Mouse (Mus musculus): ENCODE data around the gene Slc15a4. TPM values are rescaled to one million over a fixed set of nuclear protein-coding genes. Genes with fewer than 3 reads are reported as not detected.
A peak's percentile ranks its signal among the peaks of the same experiment; 100 is the strongest.

Slc15a4 gene
- polyA plus RNA-seq, 1 experiment: not detected

DNA sequence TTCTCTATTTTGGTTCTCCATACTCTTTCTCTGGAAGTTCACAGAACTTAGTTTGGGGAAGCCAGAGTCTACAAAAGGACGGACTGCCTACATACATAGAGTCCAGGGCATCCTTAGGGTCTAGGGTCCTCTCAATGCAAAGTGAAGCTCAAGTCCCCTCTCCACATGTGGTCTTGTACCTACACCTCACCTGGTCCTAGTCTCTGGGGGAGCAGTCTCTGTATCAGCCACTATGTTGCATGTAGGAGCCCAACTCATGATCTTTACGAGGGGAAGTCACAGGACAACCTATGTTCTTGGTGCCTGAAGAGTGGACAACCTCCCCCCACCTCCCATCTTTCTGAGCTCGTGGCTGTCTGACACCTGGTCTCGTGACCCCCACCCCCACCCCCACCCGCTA, 1.0 kb downstream of the Slc15a4 start:
- no peak overlapping the region for H3K27ac ChIP-seq (ENCODE audit: insufficient read depth, low read depth, low read length)
- 19% methylated on average over 5 of the region's 5 CpGs for WGBS
- TF ChIP-seq CTCF (IDR thresholded peaks at IDR 0.05; ENCODE audit: insufficient read depth, low read depth, low read length): no peak
- no peak for TF ChIP-seq POLR2A (IDR thresholded peaks at IDR 0.05; ENCODE audit: insufficient read depth, low read depth, low read length)

DNA sequence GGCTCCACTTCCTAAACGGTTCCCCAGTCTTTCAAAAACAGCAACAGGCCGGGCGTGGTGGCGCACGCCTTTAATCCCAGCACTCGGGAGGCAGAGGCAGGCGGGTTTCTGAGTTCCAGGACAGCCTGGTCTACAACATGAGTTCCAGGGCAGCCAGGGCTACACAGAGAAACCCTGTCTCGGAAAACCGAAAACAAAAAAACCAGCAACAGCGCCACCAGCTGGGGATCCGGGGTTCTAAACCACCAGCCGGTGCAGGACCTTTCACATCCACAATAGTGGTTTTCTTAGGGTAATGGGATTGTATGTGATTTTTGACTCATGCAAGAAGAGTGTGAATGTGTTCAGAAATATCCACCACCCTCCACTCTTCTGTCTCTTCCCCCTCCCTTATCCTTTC, 5.5 kb downstream of the Slc15a4 start:
- TF ChIP-seq CTCF (IDR thresholded peaks at IDR 0.05; ENCODE audit: insufficient read depth, low read depth, low read length) (no peak), POLR2A (IDR thresholded peaks at IDR 0.05; ENCODE audit: insufficient read depth, low read depth, low read length) (no peak)
- WGBS: 91% methylated on average over 12 of the region's 12 CpGs
- no peaks in the 10 kb centered on the region for H3K4me1 ChIP-seq (ENCODE audit: control insufficient read depth, insufficient read depth, low read length)
- no peak overlapping the region for H3K27ac ChIP-seq (ENCODE audit: insufficient read depth, low read depth, low read length)
- H3K4me3 ChIP-seq (ENCODE audit: insufficient read depth, low read depth, low read length): no peak overlapping the region

More for the DNA sequence above, 1.0 kb downstream of the Slc15a4 start:
- Histone ChIP-seq H3K4me3 (ENCODE audit: insufficient read depth, low read depth, low read length) (peak overlapping the region; percentile 71; the same call in 1 of the 2 replicates), H3K4me1 (ENCODE audit: control insufficient read depth, insufficient read depth, low read length) (no peaks in the 10 kb centered on the region)

DNA sequence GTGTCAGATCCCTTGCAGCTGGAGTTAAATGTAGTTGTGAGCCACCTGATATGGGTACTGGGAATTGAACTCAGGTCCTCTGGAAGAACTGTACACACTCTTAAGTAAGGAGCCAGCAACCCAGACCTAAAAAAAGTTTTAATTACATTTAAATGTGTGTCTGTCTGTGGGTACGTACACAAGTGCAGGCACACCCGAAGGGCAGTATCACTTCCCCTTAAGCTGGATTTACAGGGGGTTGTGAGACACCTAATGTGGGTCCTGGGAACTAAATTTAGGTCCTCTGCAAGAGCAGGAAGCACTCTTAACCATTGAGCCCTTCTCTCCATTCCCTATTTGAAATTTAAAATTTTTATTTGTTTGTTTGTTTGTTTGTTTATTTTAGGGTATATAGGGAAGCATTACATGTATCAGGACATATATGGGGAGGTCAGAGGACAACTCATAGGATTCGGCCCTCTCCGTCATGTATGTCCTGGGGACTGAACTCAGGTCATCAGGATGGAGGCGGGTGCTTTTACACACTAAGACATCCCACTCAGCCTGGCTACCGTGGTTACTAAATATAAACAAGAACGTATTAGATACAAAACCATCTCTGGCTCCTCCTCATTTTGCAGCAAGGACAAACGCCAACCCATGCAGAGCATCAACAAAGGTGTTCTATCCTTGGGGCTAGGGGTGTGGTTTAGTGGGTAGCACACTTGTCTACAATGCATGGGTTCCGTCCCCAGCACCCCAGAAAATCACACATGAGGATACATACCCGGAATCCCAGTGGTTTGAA, 8.1 kb downstream of the Slc15a4 start:
- 86% methylated on average over 10 of the region's 10 CpGs for WGBS
- Histone ChIP-seq H3K27ac (ENCODE audit: insufficient read depth, low read depth, low read length) (no peak overlapping the region), H3K4me3 (ENCODE audit: insufficient read depth, low read depth, low read length) (no peak overlapping the region), H3K4me1 (ENCODE audit: control insufficient read depth, insufficient read depth, low read length) (no peaks in the 10 kb centered on the region)
- no peak for TF ChIP-seq POLR2A (IDR thresholded peaks at IDR 0.05; ENCODE audit: insufficient read depth, low read depth, low read length)
- no peak for TF ChIP-seq CTCF (IDR thresholded peaks at IDR 0.05; ENCODE audit: insufficient read depth, low read depth, low read length)

DNA sequence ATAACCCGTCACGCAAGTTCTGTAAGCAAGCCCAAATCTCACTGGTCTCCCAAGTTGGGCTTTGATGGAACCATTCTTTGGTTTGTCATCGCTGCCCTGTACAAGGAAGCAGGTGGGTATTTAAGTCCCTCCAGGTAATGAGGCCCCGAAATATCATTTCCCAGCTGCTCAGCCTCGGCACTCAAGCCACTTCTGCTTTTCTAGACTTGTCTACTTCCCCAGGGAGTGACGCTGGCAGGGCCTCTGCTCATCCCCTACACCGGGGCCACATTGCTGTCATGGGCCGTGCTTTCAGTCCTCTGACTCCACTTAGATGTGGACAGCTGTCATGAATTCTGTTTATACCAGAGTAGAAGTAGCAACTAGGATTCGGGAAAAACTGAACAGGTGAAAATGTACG, 11.6 kb downstream of the Slc15a4 start:
- no peak overlapping the region for H3K4me3 ChIP-seq (ENCODE audit: insufficient read depth, low read depth, low read length)
- 82% methylated on average over 10 of the region's 10 CpGs for WGBS
- H3K4me1 ChIP-seq (ENCODE audit: control insufficient read depth, insufficient read depth, low read length): peaks cover 3% of the 10 kb centered on the region; the same call in 1 of the 2 replicates
- TF ChIP-seq POLR2A (IDR thresholded peaks at IDR 0.05; ENCODE audit: insufficient read depth, low read depth, low read length) (no peak), CTCF (IDR thresholded peaks at IDR 0.05; ENCODE audit: insufficient read depth, low read depth, low read length) (no peak)
- H3K27ac ChIP-seq (ENCODE audit: insufficient read depth, low read depth, low read length): no peak overlapping the region

DNA sequence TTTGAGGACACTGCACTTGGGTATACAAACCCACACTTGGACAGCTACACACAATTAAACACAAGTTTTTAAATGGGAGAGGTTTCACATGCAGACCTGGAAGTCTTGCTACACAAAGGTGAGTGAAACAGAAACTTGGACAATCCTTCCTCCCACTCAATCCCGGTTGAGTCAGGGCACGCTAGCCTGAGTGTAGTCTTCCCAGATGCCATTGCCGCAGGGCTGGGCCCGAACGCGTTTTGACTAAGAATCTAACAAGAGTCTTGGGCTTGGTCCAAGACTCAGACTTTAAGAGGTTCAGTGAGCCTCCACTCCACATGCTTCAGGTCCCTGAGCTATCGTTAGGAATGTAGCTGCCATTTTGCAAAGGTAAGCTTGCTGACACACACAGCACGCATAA, 12.3 kb downstream of the Slc15a4 start:
- H3K27ac ChIP-seq (ENCODE audit: insufficient read depth, low read depth, low read length): no peak overlapping the region
- H3K4me3 ChIP-seq (ENCODE audit: insufficient read depth, low read depth, low read length): no peak overlapping the region
- TF ChIP-seq CTCF (IDR thresholded peaks at IDR 0.05; ENCODE audit: insufficient read depth, low read depth, low read length) (no peak), POLR2A (IDR thresholded peaks at IDR 0.05; ENCODE audit: insufficient read depth, low read depth, low read length) (no peak)
- H3K4me1 ChIP-seq (ENCODE audit: control insufficient read depth, insufficient read depth, low read length): peaks cover 6% of the 10 kb centered on the region
- WGBS: 78% methylated on average over 8 of the region's 8 CpGs

DNA sequence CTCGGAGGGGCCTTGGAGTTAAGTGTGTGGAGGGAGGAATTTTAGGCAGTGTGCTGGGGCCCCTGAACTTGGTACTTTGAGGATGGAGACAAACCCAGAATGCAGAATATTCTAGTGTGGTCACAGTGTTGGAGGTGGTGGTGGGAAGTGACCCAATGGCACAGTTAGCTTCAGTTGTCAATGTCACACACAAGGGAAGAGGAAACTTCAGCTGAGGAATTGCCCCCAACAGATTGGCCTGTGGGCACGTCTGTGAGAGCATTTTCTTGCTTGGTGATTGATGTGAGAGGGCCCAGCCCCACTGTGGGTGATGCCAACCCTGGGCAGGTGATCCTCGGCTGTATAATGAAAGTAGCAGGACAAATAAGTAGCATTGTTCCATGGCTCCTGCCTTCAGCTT, 13.9 kb downstream of the Slc15a4 start:
- H3K4me3 ChIP-seq (ENCODE audit: insufficient read depth, low read depth, low read length): no peak overlapping the region
- H3K27ac ChIP-seq (ENCODE audit: insufficient read depth, low read depth, low read length): no peak overlapping the region
- peaks cover 11% of the 10 kb centered on the region for H3K4me1 ChIP-seq (ENCODE audit: control insufficient read depth, insufficient read depth, low read length)
- no peak for TF ChIP-seq POLR2A (IDR thresholded peaks at IDR 0.05; ENCODE audit: insufficient read depth, low read depth, low read length)
- TF ChIP-seq CTCF (IDR thresholded peaks at IDR 0.05; ENCODE audit: insufficient read depth, low read depth, low read length): no peak
- 70% methylated on average over 3 of the region's 3 CpGs for WGBS

DNA sequence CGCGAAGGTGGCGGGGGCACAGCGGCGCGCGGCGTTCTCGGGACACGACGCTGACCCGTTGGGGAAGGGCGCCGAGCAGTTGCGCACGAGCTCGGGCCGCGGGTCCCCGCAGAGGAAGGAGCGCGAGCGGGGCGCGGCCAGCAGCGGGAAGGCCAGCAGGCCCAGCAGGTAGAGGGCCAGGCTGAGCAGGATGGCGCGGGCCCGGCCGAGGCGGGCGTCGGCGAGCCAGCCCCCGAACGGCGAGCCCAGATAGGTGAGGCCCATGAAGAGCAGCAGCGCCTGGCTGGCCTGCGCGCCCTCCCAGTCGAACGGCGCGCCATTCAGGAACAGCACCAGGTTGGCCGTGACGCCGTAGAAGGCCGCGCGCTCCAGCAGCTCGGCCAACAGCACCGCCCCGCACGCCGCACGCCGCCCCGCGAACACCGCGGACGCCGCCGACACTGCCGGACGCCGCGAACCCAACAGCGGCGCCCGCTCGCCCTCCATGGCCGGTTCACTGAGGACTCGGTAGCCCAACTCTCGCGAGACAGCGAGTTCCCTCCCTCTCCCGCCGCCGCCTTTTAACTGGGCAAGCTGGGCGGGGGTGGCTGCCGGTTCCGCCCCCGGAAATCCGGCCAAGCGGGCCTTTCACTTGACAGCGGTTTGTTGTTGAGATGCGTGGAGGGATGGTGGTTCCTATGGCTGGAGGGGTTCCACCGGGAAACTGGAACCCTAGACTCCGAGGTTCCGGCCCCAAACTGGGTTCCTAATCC, 15.6 kb downstream of the Slc15a4 start:
- Histone ChIP-seq H3K4me3 (ENCODE audit: insufficient read depth, low read depth, low read length) (peak overlapping the region; percentile 95), H3K27ac (ENCODE audit: insufficient read depth, low read depth, low read length) (peak overlapping the region; percentile 64; the same call in 1 of the 2 replicates), H3K4me1 (ENCODE audit: control insufficient read depth, insufficient read depth, low read length) (peaks cover 11% of the 10 kb centered on the region)
- under 1% methylated on average over 91 of the region's 91 CpGs for WGBS
- no peak for TF ChIP-seq CTCF (IDR thresholded peaks at IDR 0.05; ENCODE audit: insufficient read depth, low read depth, low read length)
- peak; percentile 87 for TF ChIP-seq POLR2A (IDR thresholded peaks at IDR 0.05; ENCODE audit: insufficient read depth, low read depth, low read length)

DNA sequence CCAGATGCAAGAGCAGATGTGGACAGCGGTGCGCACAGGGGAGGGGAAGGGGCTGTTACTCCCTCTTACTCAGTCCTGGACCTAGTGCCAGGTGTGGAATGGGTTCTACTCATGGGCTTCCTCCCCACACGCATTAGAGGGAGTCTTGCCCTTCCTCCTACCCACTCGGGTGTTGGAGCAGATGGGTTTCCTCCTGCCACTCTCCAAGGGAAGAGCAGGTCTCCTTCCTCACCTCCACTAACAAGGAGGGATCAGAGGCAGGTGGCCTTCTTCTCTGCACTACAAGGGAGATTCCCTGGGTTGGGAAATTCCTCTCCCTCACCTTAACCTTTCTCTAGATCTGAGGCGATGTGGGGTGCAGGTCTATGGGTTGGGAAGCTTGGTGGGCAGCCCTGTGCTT, 16.5 kb downstream of the Slc15a4 start:
- Histone ChIP-seq H3K4me3 (ENCODE audit: insufficient read depth, low read depth, low read length) (peak overlapping the region; percentile 95), H3K27ac (ENCODE audit: insufficient read depth, low read depth, low read length) (no peak overlapping the region), H3K4me1 (ENCODE audit: control insufficient read depth, insufficient read depth, low read length) (peaks cover 15% of the 10 kb centered on the region)
- no peak for TF ChIP-seq CTCF (IDR thresholded peaks at IDR 0.05; ENCODE audit: insufficient read depth, low read depth, low read length)
- WGBS: 18% methylated on average over 5 of the region's 5 CpGs

DNA sequence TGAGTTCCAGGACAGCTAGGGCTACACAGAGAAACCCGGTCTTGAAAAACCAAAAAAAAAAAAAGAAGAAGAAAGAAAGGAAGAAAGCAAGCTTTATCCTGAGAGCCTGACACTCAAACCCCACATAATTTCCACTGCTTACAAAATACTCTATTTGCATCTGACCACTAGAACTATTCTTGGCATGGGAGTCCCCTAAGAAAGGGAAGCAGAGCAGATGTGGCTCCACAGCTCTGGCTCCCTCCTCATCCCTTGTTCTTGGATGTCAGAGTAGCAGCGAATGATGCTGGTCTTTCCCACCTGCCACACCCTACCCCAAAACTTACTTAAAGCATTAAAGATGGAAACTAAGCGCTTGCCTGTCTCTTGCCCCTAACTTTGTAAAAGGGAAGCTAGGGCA, 17.2 kb downstream of the Slc15a4 start:
- Histone ChIP-seq H3K4me3 (ENCODE audit: insufficient read depth, low read depth, low read length) (no peak overlapping the region), H3K27ac (ENCODE audit: insufficient read depth, low read depth, low read length) (no peak overlapping the region), H3K4me1 (ENCODE audit: control insufficient read depth, insufficient read depth, low read length) (peaks cover 17% of the 10 kb centered on the region)
- WGBS: 44% methylated on average over 3 of the region's 3 CpGs
- TF ChIP-seq CTCF (IDR thresholded peaks at IDR 0.05; ENCODE audit: insufficient read depth, low read depth, low read length) (no peak), POLR2A (IDR thresholded peaks at IDR 0.05; ENCODE audit: insufficient read depth, low read depth, low read length) (no peak)

Data from olfactory bulb, adult 2 months (tissue).